Comparison of ENCODE assay signal across 7 mouse cellular contexts in the genomic region with DNA sequence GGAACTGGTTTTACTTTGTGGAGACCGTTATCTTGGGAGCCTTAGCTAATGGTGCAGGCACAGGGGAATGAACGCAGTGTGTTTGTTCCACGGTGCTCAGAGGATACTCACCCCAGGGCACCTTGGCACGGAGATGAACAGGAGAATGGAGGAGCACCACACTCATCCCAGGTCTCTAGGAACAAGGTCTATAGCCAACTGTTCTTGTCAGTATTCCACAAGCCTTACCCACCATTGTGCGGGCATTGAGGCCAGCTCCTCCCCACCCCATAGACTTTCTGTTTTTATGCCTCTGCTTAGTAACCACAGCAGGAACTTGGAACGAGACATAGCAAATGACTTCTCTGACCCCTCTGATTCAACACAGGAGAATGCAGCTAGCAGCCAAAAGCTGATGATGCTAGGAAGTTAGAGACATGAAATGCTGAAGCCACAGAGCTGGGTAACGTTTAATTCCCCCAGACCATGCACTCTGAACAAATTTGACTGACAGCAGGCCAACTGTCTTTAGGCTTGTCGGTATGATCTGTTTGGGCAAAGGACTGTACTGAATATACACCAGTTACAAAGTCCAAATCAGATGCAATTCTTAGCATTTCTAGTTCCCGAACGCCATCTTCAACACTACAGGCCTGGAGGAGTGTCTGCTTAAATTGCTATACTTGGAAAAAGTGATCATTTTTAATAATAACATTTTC.
DNase-seq lines count a peak whose midpoint lies in the region; ATAC-seq and TF ChIP-seq lines count a peak whose summit lies in the region.

No protein-coding gene starts in this region.

- TF ChIP-seq POLR2A in myocyte (IDR thresholded peaks at IDR 0.05; ENCODE audit: insufficient read length, low read depth), result no peak

- no peaks in the 10 kb centered on the region for H3K36me3 ChIP-seq in myocyte (ENCODE audit: control insufficient read depth, insufficient read depth)

- H3K79me2 ChIP-seq in myocyte (ENCODE audit: control insufficient read depth, insufficient read depth), result no peaks in the 10 kb centered on the region

- DNase-seq in 3T3-L1 (ENCODE audit: low read depth, low spot score) (peak; percentile 97), Patski (ENCODE audit: low read depth, low spot score) (peak; percentile 75)
- peak; percentile 24 for DNase-seq in gastrocnemius, postnatal 25 days
- peak; percentile 36 for DNase-seq in kidney, postnatal 10 days
- DNase-seq in embryo, embryonic 11 days, result no peak
- DNase-seq in thymus, postnatal 14 days, result no peak

- peak overlapping the region; percentile 93 for H3K4me2 ChIP-seq in myocyte (ENCODE audit: low read depth)

- POLR2A ChIA-PET in Patski (lab: Charles Lee), result interaction anchor here (0.7 kb wide), 3 partner anchors 8 to 227 kb away, joined by 3 to 4 read pairs (median 4); no protein-coding TSS in a partner anchor

- H3K4me3 ChIP-seq in myocyte, result peak overlapping the region; percentile 21

- H3K27me3 ChIP-seq in Patski, result no peaks in the 10 kb centered on the region
- no peaks in the 10 kb centered on the region for H3K27me3 ChIP-seq in myocyte (ENCODE audit: control insufficient read depth, insufficient read depth, insufficient read length)

- H3ac ChIP-seq in myocyte (ENCODE audit: control insufficient read depth, insufficient read length), result no peak overlapping the region

- in situ Hi-C loops in Patski (cut with MboI; ENCODE audit: low pct_unique_long_range_greater_than_20kb), result no loop called here

- CTCF ChIA-PET in Patski (lab: Charles Lee), result interaction anchor here (1.1 to 2.8 kb wide), 4 partner anchors 13 to 282 kb away, joined by 3 to 10 read pairs (median 5); no protein-coding TSS in a partner anchor

- ATAC-seq in Patski, result peak; percentile 92

- no peak for TF ChIP-seq CTCF in Patski (IDR thresholded peaks at IDR 0.05)

TF ChIP-seq in myocyte, 11 proteins besides CTCF, POLR2A, EP300 and RAD21:
- TF ChIP-seq MYOD1 (IDR thresholded peaks at IDR 0.05; ENCODE audit: control insufficient read depth in 1 of 3, insufficient read length in 2 of 3, low read depth in 2 of 3) (peak in 2 of 3 experiments; percentile 64 to 68), MYOG (IDR thresholded peaks at IDR 0.05; ENCODE audit: control insufficient read depth in 1 of 3, insufficient read depth in 1 of 3, insufficient read length in 2 of 3, low read depth in 2 of 3) (no peak)

Comparison
In these comparisons a context has a peak if more than half of its experiments do, and no peak if none do; other contexts are left out.
1. DNase-seq: peak in 3T3-L1 (single experiment), Patski (single experiment), gastrocnemius, postnatal 25 days (single experiment) and kidney, postnatal 10 days (single experiment); none in embryo, embryonic 11 days (single experiment) and thymus, postnatal 14 days (single experiment).